Mouse (Mus musculus) CH12.LX (cell line): ENCODE measurements around the gene Cdh5. TPM values are rescaled to one million over a fixed set of nuclear protein-coding genes. Genes with fewer than 3 reads are reported as not detected.

Experiments used
- DNase-seq: peaks from one replicate; pipeline ENCODE4 v3.0.0-alpha.2; 2013; ENCODE audit errors: extremely low read depth
- H3K27ac ChIP-seq: 2 replicates; pipeline ENCODE4 v1.5.1; 2012; ENCODE audit warnings: low read depth, mild to moderate bottlenecking, control low read depth, moderate library complexity; ENCODE audit not compliant: insufficient read depth
- H3K27me3 ChIP-seq: replicated peaks from 2 replicates; pipeline ENCODE3; 2012; ENCODE audit warnings: inconsistent platforms
- H3K36me3 ChIP-seq, 2 experiments: replicated peaks in 1 of 2; 2 replicates each; pipeline versions ENCODE3 to v1.6.1; 2012; ENCODE audit warnings: inconsistent platforms in 1 of 2, low read length in 1 of 2, mild to moderate bottlenecking in 1 of 2, mixed read lengths in 1 of 2, moderate library complexity in 1 of 2; ENCODE audit not compliant: control insufficient read depth in 1 of 2, insufficient read depth in 1 of 2
- H3K4me1 ChIP-seq, 2 experiments: 2 replicates each; pipeline ENCODE4 v1.6.1; 2012; ENCODE audit warnings: inconsistent platforms in 1 of 2, moderate library complexity in 1 of 2; ENCODE audit not compliant: insufficient read depth in 2 of 2, control insufficient read depth in 1 of 2
- H3K4me2 ChIP-seq: 2 replicates; pipeline ENCODE4 v1.6.1; 2012; ENCODE audit warnings: low read depth, mild to moderate bottlenecking, control low read depth; ENCODE audit not compliant: poor library complexity, insufficient read depth, severe bottlenecking
- H3K4me3 ChIP-seq, 3 experiments: fragments of 150-350 bp in 1 of 3; sonication (generic) in 1 of 3; replicated peaks in 1 of 3; 2 replicates each; pipeline versions ENCODE3 to v1.5.1; 2011 to 2012; ENCODE audit warnings: low read depth in 2 of 3, low read length in 2 of 3, mild to moderate bottlenecking in 2 of 3, moderate library complexity in 2 of 3, control low read depth in 1 of 3, improper control_type of control experiment in 1 of 3, inconsistent platforms in 1 of 3, mixed read lengths in 1 of 3; ENCODE audit not compliant: poor library complexity in 1 of 3
- H3K79me2 ChIP-seq: replicated peaks from 2 replicates; pipeline ENCODE4 v1.6.1; 2012; ENCODE audit warnings: mild to moderate bottlenecking, moderate library complexity; ENCODE audit not compliant: control insufficient read depth, poor library complexity, insufficient read depth, severe bottlenecking; ENCODE audit errors: extremely low read depth
- H3K9ac ChIP-seq: 2 replicates; pipeline ENCODE4 v1.6.1; 2012; ENCODE audit warnings: low read depth, mild to moderate bottlenecking, control low read depth, moderate library complexity; ENCODE audit not compliant: insufficient read depth
- H3K9me3 ChIP-seq: replicated peaks from 2 replicates; pipeline ENCODE3; 2012; ENCODE audit warnings: low read length, inconsistent platforms, mixed read lengths
- BHLHE40 ChIP-seq: IDR thresholded peaks from 2 replicates; pipeline ENCODE4 v1.6.1; 2011; ENCODE audit warnings: mild to moderate bottlenecking, low read depth, low read length, improper control_type of control experiment
- CHD2 ChIP-seq: IDR thresholded peaks from 2 replicates; pipeline ENCODE4 v1.6.1; 2011; ENCODE audit warnings: low read length, improper control_type of control experiment
- EP300 ChIP-seq: IDR thresholded peaks from 2 replicates; pipeline ENCODE4 v1.6.1; 2011; ENCODE audit warnings: low read length, improper control_type of control experiment
- ETS1 ChIP-seq: conservative IDR thresholded peaks from 2 replicates; pipeline ENCODE4 v1.6.1; 2012; ENCODE audit warnings: low read depth, mild to moderate bottlenecking, inconsistent platforms, low read length, improper control_type of control experiment, moderate library complexity
- GABPA ChIP-seq: IDR thresholded peaks from 2 replicates; pipeline ENCODE4 v1.6.1; 2012; ENCODE audit warnings: low read depth, low read length, improper control_type of control experiment, inconsistent platforms; ENCODE audit not compliant: insufficient replicate concordance
- HCFC1 ChIP-seq: IDR thresholded peaks from 2 replicates; pipeline ENCODE4 v1.6.1; 2012; ENCODE audit warnings: low read depth, mild to moderate bottlenecking, inconsistent platforms, low read length, improper control_type of control experiment
- IRF4 ChIP-seq: IDR thresholded peaks from 2 replicates; pipeline ENCODE4 v1.6.1; 2014; ENCODE audit warnings: low read depth, mild to moderate bottlenecking, inconsistent platforms, low read length, improper control_type of control experiment
- JUN ChIP-seq: IDR thresholded peaks from 2 replicates; pipeline ENCODE4 v1.6.1; 2011; ENCODE audit warnings: low read depth, mild to moderate bottlenecking, low read length, improper control_type of control experiment, moderate library complexity; ENCODE audit not compliant: insufficient read depth
- MAFK ChIP-seq: IDR thresholded peaks from 2 replicates; pipeline ENCODE4 v1.6.1; 2011; ENCODE audit warnings: low read length, improper control_type of control experiment; ENCODE audit not compliant: insufficient replicate concordance
- MAX ChIP-seq: IDR thresholded peaks from 2 replicates; pipeline ENCODE4 v1.6.1; 2011; ENCODE audit warnings: low read length, improper control_type of control experiment
- MAZ ChIP-seq: IDR thresholded peaks from 2 replicates; pipeline ENCODE4 v1.6.1; 2012; ENCODE audit warnings: low read depth, mild to moderate bottlenecking, inconsistent platforms, low read length, improper control_type of control experiment, moderate library complexity
- MEF2A ChIP-seq: IDR thresholded peaks from 2 replicates; pipeline ENCODE4 v1.6.1; 2014; ENCODE audit warnings: low read depth, mild to moderate bottlenecking, inconsistent platforms, low read length, improper control_type of control experiment, borderline replicate concordance
- MYC ChIP-seq: IDR thresholded peaks from 2 replicates; pipeline ENCODE4 v1.6.1; 2011; ENCODE audit warnings: low read depth, mild to moderate bottlenecking, improper control_type of control experiment, low read length
- PAX5 ChIP-seq: IDR thresholded peaks from 2 replicates; pipeline ENCODE4 v1.6.1; 2012; ENCODE audit warnings: low read length, inconsistent platforms, mixed read lengths
- RAD21 ChIP-seq: IDR thresholded peaks from 2 replicates; pipeline ENCODE4 v1.6.1; 2011; ENCODE audit warnings: low read depth, mild to moderate bottlenecking, low read length, improper control_type of control experiment, moderate library complexity
- RCOR1 ChIP-seq: conservative IDR thresholded peaks from 2 replicates; pipeline ENCODE4 v1.6.1; 2012; ENCODE audit warnings: low read depth, mild to moderate bottlenecking, inconsistent platforms, low read length, improper control_type of control experiment
- SMC3 ChIP-seq: IDR thresholded peaks from 2 replicates; pipeline ENCODE4 v1.6.1; 2011; ENCODE audit warnings: low read depth, low read length, improper control_type of control experiment
- UBTF ChIP-seq: IDR thresholded peaks from 2 replicates; pipeline ENCODE4 v1.6.1; 2012; ENCODE audit warnings: low read depth, mild to moderate bottlenecking, inconsistent platforms, low read length, improper control_type of control experiment, moderate library complexity
- ZKSCAN1 ChIP-seq: IDR thresholded peaks from 2 replicates; pipeline ENCODE4 v1.6.1; 2012; ENCODE audit warnings: low read depth, inconsistent platforms, low read length, improper control_type of control experiment, borderline replicate concordance
- ZMIZ1 ChIP-seq: IDR thresholded peaks from 2 replicates; pipeline ENCODE4 v1.6.1; 2012; ENCODE audit warnings: low read depth, mild to moderate bottlenecking, inconsistent platforms, low read length, improper control_type of control experiment
- ZNF384 ChIP-seq: IDR thresholded peaks from 2 replicates; pipeline ENCODE4 v1.6.1; 2012; ENCODE audit warnings: low read depth, low read length, improper control_type of control experiment, inconsistent platforms
- dilution Hi-C: fragments of 300-500 bp; cut with MboI; formaldehyde crosslinking; loops from 2 replicates; pipeline ENCODE4 v1.14.3; 2020; ENCODE audit warnings: low sequenced_read_pairs; ENCODE audit not compliant: extremely low pct_unique_long_range_greater_than_20kb, extremely low pct_ligation_motif_present
- in situ Hi-C: fragments of 300-500 bp; cut with MboI; formaldehyde crosslinking; loops from 3 replicates; pipeline ENCODE4 v1.14.3; 2019; ENCODE audit warnings: low sequenced_read_pairs, low pct_ligation_motif_present, low pct_unique_long_range_greater_than_20kb, mixed read lengths
- polyA plus RNA-seq: library from polyadenylated mRNA; unstranded; fragments of >175 nt; gene quantifications from 2 replicates; pipeline ENCODE4 v1.2.1, GENCODE M21; 2012; ENCODE audit warnings: low read depth; ENCODE audit not compliant: insufficient read length
- total RNA-seq, 2 experiments: library from RNA; depleted of rRNA; stranded (reverse); fragments of 300-350 nt in 1 of 2; fragments of >200 nt in 1 of 2; gene quantifications; 2 replicates each; pipeline ENCODE4 v1.2.3; 2012 to 2014

Cdh5 gene
- total and polyA plus RNA-seq, 3 experiments, result 0.25 to 1.8 (median 0.48) TPM

- TF ChIP-seq EP300, result peak; percentile 89
- no peak for TF ChIP-seq ZMIZ1
- peak; percentile 95 for TF ChIP-seq ZNF384
- no peak for TF ChIP-seq MAX
- TF ChIP-seq MAZ, result no peak
- peak; percentile 77; the same call in 1 of the 2 replicates for TF ChIP-seq RCOR1
- no peak for TF ChIP-seq MAFK
- TF ChIP-seq RAD21, result no peak
- no peak for TF ChIP-seq GABPA
- no peak for TF ChIP-seq UBTF
- no peak for TF ChIP-seq ZKSCAN1
- no peak for TF ChIP-seq CHD2
- no peak for TF ChIP-seq SMC3
- TF ChIP-seq, all 38 proteins: peak for 15
Measured at GRCm38 (mm10) chr8:104127160-104127883, 25.9 kb downstream of the Cdh5 start (continued).

GRCm38 (mm10) chr8:104130916-104131315, 29.5 kb downstream of the Cdh5 start:
- Histone ChIP-seq H3K4me3 (no peak overlapping the region), H3K27me3 (no peaks in the 10 kb centered on the region), H3K36me3 (peaks cover 0 to 5% of the 10 kb centered on the region in 2 experiments), H3K79me2 (no peaks in the 10 kb centered on the region), H3K27ac (no peak overlapping the region), H3K9ac (no peak overlapping the region), H3K4me1 (peaks cover 12 to 53% of the 10 kb centered on the region in 2 experiments), H3K9me3 (peaks cover 2% of the 10 kb centered on the region), H3K4me2 (no peak overlapping the region)
- dilution Hi-C loops (no loop called here), in situ Hi-C loops (no loop called here)
- TF ChIP-seq JUN (no peak), MAZ (no peak), GABPA (no peak), CHD2 (no peak)
- no peak for DNase-seq

DNA sequence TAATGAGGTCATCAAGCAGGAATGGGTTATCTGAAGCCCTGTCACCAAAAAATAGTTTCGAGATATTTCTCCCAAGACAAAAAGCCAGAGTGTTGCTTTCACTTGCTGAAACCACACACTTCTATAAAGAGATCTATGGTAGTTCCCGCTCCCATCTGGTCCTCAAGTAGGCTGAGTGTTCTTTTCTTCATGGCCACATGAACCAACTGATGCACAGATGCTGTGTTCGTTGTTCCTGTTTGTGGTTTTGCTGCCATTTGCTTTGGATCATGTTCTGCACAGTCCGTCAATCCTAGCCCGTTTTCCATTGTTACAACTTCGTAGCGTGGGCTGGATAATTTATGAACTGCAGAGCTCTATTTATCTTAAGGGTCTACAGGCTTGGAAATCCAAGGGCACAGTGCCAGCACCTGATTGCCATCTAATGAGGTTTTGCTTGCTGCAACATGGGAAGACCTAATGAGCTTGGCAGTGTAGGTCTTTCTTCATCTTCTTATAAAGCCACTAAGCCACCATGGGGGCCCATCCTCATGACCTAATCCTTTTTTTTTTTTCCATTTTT, 30.1 kb downstream of the Cdh5 start:
- TF ChIP-seq ZNF384 (no peak), JUN (no peak), ETS1 (no peak), UBTF (no peak), BHLHE40 (no peak), PAX5 (no peak), MYC (no peak), HCFC1 (no peak), MAX (no peak), IRF4 (no peak), MEF2A (no peak)
- dilution Hi-C loops, result no loop called here

More for the DNA sequence above, 30.1 kb downstream of the Cdh5 start:
- Histone ChIP-seq H3K9ac (no peak overlapping the region), H3K36me3 (peaks cover 0 to 5% of the 10 kb centered on the region in 2 experiments), H3K27me3 (no peaks in the 10 kb centered on the region), H3K27ac (no peak overlapping the region), H3K4me3 (no peak overlapping the region), H3K4me2 (no peak overlapping the region), H3K4me1 (peaks cover 8 to 47% of the 10 kb centered on the region in 2 experiments), H3K79me2 (no peaks in the 10 kb centered on the region), H3K9me3 (peaks cover 2% of the 10 kb centered on the region)
- in situ Hi-C loops, result no loop called here
- no peak for DNase-seq
